ENCODE assay signal across 7 mouse cellular contexts in the genomic region with DNA sequence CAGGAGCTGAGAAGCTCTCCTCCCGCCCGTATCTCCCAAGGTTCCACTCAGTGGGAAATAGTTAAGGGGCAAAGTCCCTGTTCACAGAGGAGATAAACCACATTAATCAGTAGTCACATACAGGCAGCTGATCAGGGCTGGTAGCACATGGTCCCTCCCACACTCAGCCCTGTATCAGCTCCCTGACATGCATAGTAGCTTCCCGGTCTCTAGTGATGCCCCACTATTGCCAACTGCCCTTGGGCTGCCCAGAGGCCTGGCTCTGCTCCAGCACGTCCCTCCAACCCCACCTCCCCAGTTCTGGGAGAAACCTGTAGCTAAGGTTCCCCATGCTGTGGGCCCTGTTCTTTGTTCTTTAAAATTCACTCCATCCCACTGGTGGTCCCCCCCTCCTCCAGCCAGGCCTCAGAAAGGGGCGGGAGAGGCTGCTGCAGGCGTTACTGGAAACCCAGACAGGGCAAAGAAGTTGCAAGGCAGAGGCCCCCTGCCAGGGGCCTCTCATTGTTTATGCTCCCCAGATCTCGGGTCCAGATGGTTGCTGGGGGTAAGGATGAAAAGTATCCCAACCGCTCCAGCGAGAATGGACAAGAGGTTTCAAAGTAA. TPM values are rescaled to one million over a fixed set of nuclear protein-coding genes. Genes with fewer than 3 reads are reported as not detected.
DNase-seq lines count a peak whose midpoint lies in the region; ATAC-seq lines count a peak whose summit lies in the region.

No protein-coding gene starts in this region.

- H3K36me3 ChIP-seq in hindbrain, embryonic 16.5 days (ENCODE audit: control insufficient read depth, insufficient read depth, low read length) = no peaks in the 10 kb centered on the region
- 0 out of 2 replicates have a peak, but pooled peaks cover 5% of the 10 kb centered on the region for H3K36me3 ChIP-seq in stomach, embryonic 16.5 days (ENCODE audit: control insufficient read depth, insufficient read depth, low read length)

- H3K4me3 ChIP-seq in hindbrain, embryonic 16.5 days (ENCODE audit: low read length) = peak overlapping the region; percentile 94
- peak overlapping the region; percentile 78 for H3K4me3 ChIP-seq in stomach, embryonic 16.5 days (replicated peaks; ENCODE audit: low read length)

- H3K4me2 ChIP-seq in hindbrain, embryonic 16.5 days (ENCODE audit: low read length) = peak overlapping the region; percentile 90
- H3K4me2 ChIP-seq in stomach, embryonic 16.5 days (ENCODE audit: low read depth, low read length) = peak overlapping the region; percentile 90

- WGBS in hindbrain, embryonic 16.5 days = 1% methylated on average over 9 of the region's 9 CpGs
- WGBS in stomach, embryonic 16.5 days = 3% methylated on average over 9 of the region's 9 CpGs

- DNase-seq in thymus, postnatal 0 days (ENCODE audit: low spot score) = peak; percentile 10
- no peak for DNase-seq in thymus, postnatal 25 days
- peak; percentile 81 for DNase-seq in embryo, embryonic 11 days
- peak; percentile 61 for DNase-seq in lung, postnatal 10 days
- DNase-seq in right cerebral cortex, adult 18-20 months = no peak

- ATAC-seq in hindbrain, embryonic 16.5 days = peak; percentile 32; the same call in 1 of the 2 replicates
- peak; percentile 27 for ATAC-seq in stomach, embryonic 16.5 days (ENCODE audit: insufficient read depth, low FRiP score)

- H3K4me1 ChIP-seq in hindbrain, embryonic 16.5 days (ENCODE audit: control insufficient read depth, insufficient read depth, low read depth, low read length) = peaks cover 35% of the 10 kb centered on the region
- peaks cover 38% of the 10 kb centered on the region for H3K4me1 ChIP-seq in stomach, embryonic 16.5 days (ENCODE audit: control insufficient read depth, insufficient read depth, low read length)

- peak overlapping the region; percentile 99 for H3K9ac ChIP-seq in hindbrain, embryonic 16.5 days (ENCODE audit: low read depth, low read length)
- peak overlapping the region; percentile 90 for H3K9ac ChIP-seq in stomach, embryonic 16.5 days (ENCODE audit: low read length)

- H3K9me3 ChIP-seq in hindbrain, embryonic 16.5 days (ENCODE audit: control insufficient read depth, low read length) = no peaks in the 10 kb centered on the region
- no peaks in the 10 kb centered on the region for H3K9me3 ChIP-seq in stomach, embryonic 16.5 days (replicated peaks; ENCODE audit: control insufficient read depth, low read length)

- no peaks in the 10 kb centered on the region for H3K27me3 ChIP-seq in hindbrain, embryonic 16.5 days (replicated peaks; ENCODE audit: control insufficient read depth, insufficient read depth, low read length)
- no peaks in the 10 kb centered on the region for H3K27me3 ChIP-seq in stomach, embryonic 16.5 days (ENCODE audit: control insufficient read depth, insufficient read depth, low read length)

- peak overlapping the region; percentile 97 for H3K27ac ChIP-seq in hindbrain, embryonic 16.5 days (ENCODE audit: low read depth, low read length)
- H3K27ac ChIP-seq in stomach, embryonic 16.5 days (ENCODE audit: low read length) = peak overlapping the region; percentile 97

RNA-seq across cellular contexts. Expression of a gene that starts 1.8 kb away (rescaled TPM):
- 37.0 and 38.7 TPM in 2 replicates for polyA plus RNA-seq in thymus, postnatal 0 days (2015; fragmentation: Nextera tagmentation; extraction: Ambion mirVana)
- polyA plus RNA-seq in hindbrain, embryonic 16.5 days (2015; fragmentation: Nextera tagmentation; extraction: Ambion mirVana) = 72.2 and 80.1 TPM in 2 replicates
- 59.7 and 62.0 TPM in 2 replicates for polyA plus RNA-seq in stomach, embryonic 16.5 days (2015; fragmentation: Nextera tagmentation; extraction: Ambion mirVana)

RNA-seq across cellular contexts. Expression of a gene that starts 40.0 kb away (rescaled TPM):
- 38.4 and 45.2 TPM in 2 replicates for polyA plus RNA-seq in thymus, postnatal 0 days (2015; fragmentation: Nextera tagmentation; extraction: Ambion mirVana)
- polyA plus RNA-seq in hindbrain, embryonic 16.5 days (2015; fragmentation: Nextera tagmentation; extraction: Ambion mirVana) = 0.19 and 0.26 TPM in 2 replicates
- polyA plus RNA-seq in stomach, embryonic 16.5 days (2015; fragmentation: Nextera tagmentation; extraction: Ambion mirVana) = 0.18 and 0.41 TPM in 2 replicates

Comparison
In these comparisons a context has a peak if more than half of its experiments do, and no peak if none do; other contexts are left out.
1. DNase-seq: peak in thymus, postnatal 0 days (single experiment), embryo, embryonic 11 days (single experiment) and lung, postnatal 10 days (single experiment); none in thymus, postnatal 25 days (single experiment) and right cerebral cortex, adult 18-20 months (single experiment).
2. RNA of a gene that starts 40.0 kb away (polyA plus RNA-seq): 38.4 to 45.2 TPM in thymus, postnatal 0 days; 0.19 to 0.26 TPM in hindbrain, embryonic 16.5 days and 0.18 to 0.41 TPM in stomach, embryonic 16.5 days; every median in the first group is over 10 times any median in the second.